Mouse (Mus musculus): Measurements from ENCODE around the gene Thrb. TPM values are rescaled to one million over a fixed set of nuclear protein-coding genes. Genes with fewer than 3 reads are reported as not detected.

Thrb gene
- total and polyA plus RNA-seq, 3 experiments: not detected

DNA sequence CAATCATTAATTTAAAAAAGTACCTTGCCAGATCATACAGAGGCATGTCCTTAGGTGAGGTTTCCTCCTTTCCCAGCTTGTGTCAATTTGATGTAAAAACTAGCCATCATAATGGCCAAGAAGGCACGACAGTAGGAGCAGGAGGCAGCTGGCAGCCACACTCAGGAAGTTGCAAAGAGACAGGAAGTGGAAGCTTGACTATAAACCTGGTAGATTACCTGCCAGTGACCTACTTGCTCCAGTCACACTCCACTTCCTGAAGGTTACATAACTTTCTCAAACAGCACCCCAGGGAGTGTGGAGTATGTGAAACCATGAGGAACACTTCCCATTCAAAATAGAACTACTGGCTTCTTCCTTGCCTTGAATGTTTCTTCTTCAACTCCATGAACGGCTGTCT lies 361.7 kb downstream of the Thrb start:
- no peak for TF ChIP-seq ETS1 (IDR thresholded peaks at IDR 0.05; ENCODE audit: low read depth, low read length)
- no peak for TF ChIP-seq CHD1 (IDR thresholded peaks at IDR 0.05; ENCODE audit: low read depth, low read length)
- no peak for TF ChIP-seq MAX (IDR thresholded peaks at IDR 0.05; ENCODE audit: low read length)
- no peak for TF ChIP-seq GATA1 (IDR thresholded peaks at IDR 0.05; ENCODE audit: low read depth, low read length)
- TF ChIP-seq SMC3 (IDR thresholded peaks at IDR 0.05; ENCODE audit: low read depth, low read length): no peak
- TF ChIP-seq CHD2 (IDR thresholded peaks at IDR 0.05; ENCODE audit: low read length): no peak
- TF ChIP-seq KAT2A (conservative IDR thresholded peaks at IDR 0.05; ENCODE audit: low read depth, low read length): no peak
- TF ChIP-seq ELF1 (IDR thresholded peaks at IDR 0.05; ENCODE audit: low read depth, low read length): no peak
- TF ChIP-seq MAFK (IDR thresholded peaks at IDR 0.05; ENCODE audit: borderline replicate concordance, low read depth, low read length): no peak
- no peak for TF ChIP-seq NRF1 (IDR thresholded peaks at IDR 0.05; ENCODE audit: insufficient read depth, low read depth, low read length, poor library complexity, severe bottlenecking)
- TF ChIP-seq POLR2AphosphoS2 (IDR thresholded peaks at IDR 0.05; ENCODE audit: low read length): no peak
- TF ChIP-seq ZMIZ1 (IDR thresholded peaks at IDR 0.05; ENCODE audit: low read depth, low read length): no peak
- TF ChIP-seq RAD21 (IDR thresholded peaks at IDR 0.05; ENCODE audit: low read depth, low read length): no peak
- no peak for TF ChIP-seq MYB (IDR thresholded peaks at IDR 0.05; ENCODE audit: low read depth, low read length)
- no peak for TF ChIP-seq ZC3H11A (IDR thresholded peaks at IDR 0.05; ENCODE audit: low read depth, low read length)
- TF ChIP-seq MXI1 (IDR thresholded peaks at IDR 0.05; ENCODE audit: low read depth, low read length): no peak
- TF ChIP-seq USF1 (IDR thresholded peaks at IDR 0.05; ENCODE audit: low read depth, low read length): no peak
- TF ChIP-seq NELFE (IDR thresholded peaks at IDR 0.05; ENCODE audit: low read depth, low read length): no peak
- no peak for TF ChIP-seq MAZ (IDR thresholded peaks at IDR 0.05; ENCODE audit: low read depth, low read length)
- no peak for TF ChIP-seq SIN3A (IDR thresholded peaks at IDR 0.05; ENCODE audit: low read length)
- Histone ChIP-seq H3K4me3 (ENCODE audit: control insufficient read depth in 1 of 2, insufficient read depth in 1 of 2, low read depth in 2 of 2, low read length in 2 of 2) (no peak overlapping the region), H3K27ac (ENCODE audit: control insufficient read depth, low read depth, low read length) (no peak overlapping the region), H3K36me3 (ENCODE audit: control insufficient read depth in 1 of 2, insufficient read depth in 2 of 2, low read length in 2 of 2) (no peaks in the 10 kb centered on the region), H3K27me3 (ENCODE audit: control insufficient read depth in 1 of 2, insufficient read depth in 2 of 2, low read length in 2 of 2) (no peaks in the 10 kb centered on the region), H3K9ac (ENCODE audit: control insufficient read depth, low read depth, low read length, poor library complexity, severe bottlenecking) (no peak overlapping the region), H3K79me2 (ENCODE audit: control insufficient read depth, insufficient read depth, low read length, poor library complexity) (no peaks in the 10 kb centered on the region), H3K9me3 (replicated peaks; ENCODE audit: insufficient read depth, low read length) (no peaks in the 10 kb centered on the region), H3K4me1 (ENCODE audit: control insufficient read depth in 1 of 2, insufficient read depth in 2 of 2, low read length in 2 of 2) (no peaks in the 10 kb centered on the region)
- no peak for DNase-seq (ENCODE audit: low read depth, low spot score)

DNA sequence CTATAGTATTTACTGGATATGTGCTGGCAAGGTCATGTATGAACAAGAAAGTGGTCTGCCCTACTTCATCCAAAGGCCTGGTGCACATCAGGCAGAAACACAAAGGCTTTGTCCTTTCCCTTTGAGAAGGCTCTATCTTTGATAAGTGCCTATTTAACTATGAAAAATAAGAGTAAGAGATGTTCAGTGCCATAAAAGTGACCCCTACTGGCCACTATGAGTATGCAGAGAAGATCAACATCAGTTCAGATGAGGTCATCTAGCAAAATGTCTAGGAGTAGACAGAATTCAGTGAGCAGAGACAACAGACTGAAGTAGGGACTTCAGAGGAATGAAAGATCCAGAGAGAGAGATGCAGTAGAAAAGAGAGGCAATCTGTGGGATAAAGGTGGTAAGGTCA lies 362.3 kb downstream of the Thrb start:
- Histone ChIP-seq H3K36me3 (ENCODE audit: control insufficient read depth in 1 of 2, insufficient read depth in 2 of 2, low read length in 2 of 2) (no peaks in the 10 kb centered on the region), H3K27ac (ENCODE audit: control insufficient read depth, low read depth, low read length) (no peak overlapping the region), H3K4me1 (ENCODE audit: control insufficient read depth in 1 of 2, insufficient read depth in 2 of 2, low read length in 2 of 2) (no peaks in the 10 kb centered on the region), H3K79me2 (ENCODE audit: control insufficient read depth, insufficient read depth, low read length, poor library complexity) (no peaks in the 10 kb centered on the region), H3K9ac (ENCODE audit: control insufficient read depth, low read depth, low read length, poor library complexity, severe bottlenecking) (no peak overlapping the region), H3K27me3 (ENCODE audit: control insufficient read depth in 1 of 2, insufficient read depth in 2 of 2, low read length in 2 of 2) (no peaks in the 10 kb centered on the region), H3K4me3 (ENCODE audit: control insufficient read depth in 1 of 2, insufficient read depth in 1 of 2, low read depth in 2 of 2, low read length in 2 of 2) (no peak overlapping the region), H3K9me3 (replicated peaks; ENCODE audit: insufficient read depth, low read length) (no peaks in the 10 kb centered on the region)
- no peak for TF ChIP-seq USF2 (IDR thresholded peaks at IDR 0.05; ENCODE audit: borderline replicate concordance in 1 of 2, insufficient read depth in 1 of 2, low read depth in 1 of 2, low read length in 2 of 2)
- no peak for DNase-seq (ENCODE audit: low read depth, low spot score)
